Mouse (Mus musculus): ENCODE results near the gene Neurl3. TPM values are rescaled to one million over a fixed set of nuclear protein-coding genes. Genes with fewer than 3 reads are reported as not detected.

Neurl3 gene
- polyA plus RNA-seq, 1 experiment from 2014 or later = 24.4 TPM

DNA sequence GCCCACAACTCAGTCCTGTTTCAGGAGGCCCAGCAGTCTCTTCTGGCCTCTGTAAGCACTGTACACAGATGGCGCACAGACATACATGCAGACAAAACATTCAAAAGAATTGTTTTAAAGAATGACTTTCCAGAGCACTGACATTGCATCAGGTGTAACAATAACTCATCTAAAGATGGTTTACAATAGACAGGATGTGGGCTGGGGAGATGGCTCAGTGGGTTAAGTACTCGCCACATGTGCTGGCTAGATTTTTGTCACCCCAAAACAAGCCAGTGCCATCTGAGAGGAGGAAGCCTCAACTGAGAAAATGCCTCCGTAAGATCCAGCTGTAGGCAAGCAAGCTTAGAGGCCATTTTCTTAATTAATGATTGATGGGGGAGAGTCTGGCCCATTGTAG, 19.9 kb upstream of the Neurl3 start:
- no peak for ATAC-seq (ENCODE audit: low FRiP score, low TSS enrichment)
- Histone ChIP-seq H3K9me3 (ENCODE audit: control insufficient read depth, low read length) (no peaks in the 10 kb centered on the region), H3K4me2 (replicated peaks; ENCODE audit: low read depth) (no peak overlapping the region), H3K27me3 (ENCODE audit: control insufficient read depth, insufficient read depth, low read length) (no peaks in the 10 kb centered on the region; the same call in 1 of the 2 replicates), H3K9ac (ENCODE audit: low read length) (no peak overlapping the region), H3K4me3 (ENCODE audit: low read depth, low read length) (no peak overlapping the region), H3K4me1 (replicated peaks; ENCODE audit: control insufficient read depth, insufficient read depth) (no peaks in the 10 kb centered on the region), H3K36me3 (ENCODE audit: control insufficient read depth, insufficient read depth, low read length) (no peaks in the 10 kb centered on the region), H3K27ac (replicated peaks) (no peak overlapping the region)
- WGBS = 63% methylated on average over 3 of the region's 3 CpGs
- DNase-seq (ENCODE audit: low spot score) = no peak
- no peak for TF ChIP-seq CTCF (IDR thresholded peaks at IDR 0.05; ENCODE audit: low read depth)
- TF ChIP-seq EP300 (optimal IDR thresholded peaks at IDR 0.05) = no peak

GRCm38 (mm10) chr1:36293470-36293869, 19.0 kb upstream of the Neurl3 start:
- no peak for ATAC-seq (ENCODE audit: low FRiP score, low TSS enrichment)
- H3K27ac ChIP-seq (replicated peaks) = no peak overlapping the region
- H3K4me3 ChIP-seq (ENCODE audit: low read depth, low read length) = no peak overlapping the region
- H3K9ac ChIP-seq (ENCODE audit: low read length) = no peak overlapping the region
- H3K4me1 ChIP-seq (replicated peaks; ENCODE audit: control insufficient read depth, insufficient read depth) = no peaks in the 10 kb centered on the region
- H3K36me3 ChIP-seq (ENCODE audit: control insufficient read depth, insufficient read depth, low read length) = no peaks in the 10 kb centered on the region
- no peaks in the 10 kb centered on the region for H3K9me3 ChIP-seq (ENCODE audit: control insufficient read depth, low read length)
- no peak overlapping the region for H3K4me2 ChIP-seq (replicated peaks; ENCODE audit: low read depth)
- TF ChIP-seq CTCF (IDR thresholded peaks at IDR 0.05; ENCODE audit: low read depth) = no peak
- TF ChIP-seq EP300 (optimal IDR thresholded peaks at IDR 0.05) = no peak
- DNase-seq (ENCODE audit: low spot score) = no peak
- no peaks in the 10 kb centered on the region; the same call in 1 of the 2 replicates for H3K27me3 ChIP-seq (ENCODE audit: control insufficient read depth, insufficient read depth, low read length)
- WGBS = 89% methylated on average over 8 of the region's 8 CpGs

GRCm38 (mm10) chr1:36281849-36282248, 7.4 kb upstream of the Neurl3 start:
- ATAC-seq (ENCODE audit: low FRiP score, low TSS enrichment) (no peak), DNase-seq (ENCODE audit: low spot score) (no peak)
- Histone ChIP-seq H3K4me1 (replicated peaks; ENCODE audit: control insufficient read depth, insufficient read depth) (no peaks in the 10 kb centered on the region), H3K9me3 (ENCODE audit: control insufficient read depth, low read length) (no peaks in the 10 kb centered on the region), H3K9ac (ENCODE audit: low read length) (no peak overlapping the region), H3K36me3 (ENCODE audit: control insufficient read depth, insufficient read depth, low read length) (no peaks in the 10 kb centered on the region), H3K4me3 (ENCODE audit: low read depth, low read length) (no peak overlapping the region), H3K4me2 (replicated peaks; ENCODE audit: low read depth) (no peak overlapping the region), H3K27ac (replicated peaks) (no peak overlapping the region), H3K27me3 (ENCODE audit: control insufficient read depth, insufficient read depth, low read length) (no peaks in the 10 kb centered on the region)
- WGBS = 83% methylated on average over 6 of the region's 6 CpGs
- TF ChIP-seq EP300 (optimal IDR thresholded peaks at IDR 0.05) = no peak
- no peak for TF ChIP-seq CTCF (IDR thresholded peaks at IDR 0.05; ENCODE audit: low read depth)

GRCm38 (mm10) chr1:36280938-36281337, 6.5 kb upstream of the Neurl3 start:
- Histone ChIP-seq H3K9me3 (ENCODE audit: control insufficient read depth, low read length) (no peaks in the 10 kb centered on the region), H3K27me3 (ENCODE audit: control insufficient read depth, insufficient read depth, low read length) (no peaks in the 10 kb centered on the region), H3K4me3 (ENCODE audit: low read depth, low read length) (no peak overlapping the region), H3K9ac (ENCODE audit: low read length) (no peak overlapping the region), H3K27ac (replicated peaks) (no peak overlapping the region), H3K4me1 (replicated peaks; ENCODE audit: control insufficient read depth, insufficient read depth) (no peaks in the 10 kb centered on the region), H3K4me2 (replicated peaks; ENCODE audit: low read depth) (no peak overlapping the region), H3K36me3 (ENCODE audit: control insufficient read depth, insufficient read depth, low read length) (no peaks in the 10 kb centered on the region)
- TF ChIP-seq CTCF (IDR thresholded peaks at IDR 0.05; ENCODE audit: low read depth) (no peak), EP300 (optimal IDR thresholded peaks at IDR 0.05) (no peak)
- WGBS = 94% methylated on average over 3 of the region's 3 CpGs
- no peak for ATAC-seq (ENCODE audit: low FRiP score, low TSS enrichment)
- DNase-seq (ENCODE audit: low spot score) = no peak

GRCm38 (mm10) chr1:36279202-36279601, 4.7 kb upstream of the Neurl3 start:
- TF ChIP-seq EP300 (optimal IDR thresholded peaks at IDR 0.05) (no peak), CTCF (IDR thresholded peaks at IDR 0.05; ENCODE audit: low read depth) (peak; percentile 89)
- no peak overlapping the region for H3K4me2 ChIP-seq (replicated peaks; ENCODE audit: low read depth)
- no peak overlapping the region for H3K27ac ChIP-seq (replicated peaks)
- WGBS = 19% methylated on average over 3 of the region's 3 CpGs
- DNase-seq (ENCODE audit: low spot score) (peak; percentile 89), ATAC-seq (ENCODE audit: low FRiP score, low TSS enrichment) (peak; percentile 22; the same call in 1 of the 2 replicates)
- no peaks in the 10 kb centered on the region for H3K36me3 ChIP-seq (ENCODE audit: control insufficient read depth, insufficient read depth, low read length)
- no peak overlapping the region for H3K4me3 ChIP-seq (ENCODE audit: low read depth, low read length)
- H3K9ac ChIP-seq (ENCODE audit: low read length) = no peak overlapping the region
- H3K4me1 ChIP-seq (replicated peaks; ENCODE audit: control insufficient read depth, insufficient read depth) = peaks cover 3% of the 10 kb centered on the region; the same call in 1 of the 2 replicates
- no peaks in the 10 kb centered on the region for H3K27me3 ChIP-seq (ENCODE audit: control insufficient read depth, insufficient read depth, low read length)
- H3K9me3 ChIP-seq (ENCODE audit: control insufficient read depth, low read length) = no peaks in the 10 kb centered on the region

GRCm38 (mm10) chr1:36277267-36278060, 3.0 kb upstream of the Neurl3 start:
- Histone ChIP-seq H3K27me3 (ENCODE audit: control insufficient read depth, insufficient read depth, low read length) (no peaks in the 10 kb centered on the region), H3K9me3 (ENCODE audit: control insufficient read depth, low read length) (no peaks in the 10 kb centered on the region), H3K36me3 (ENCODE audit: control insufficient read depth, insufficient read depth, low read length) (no peaks in the 10 kb centered on the region), H3K4me2 (replicated peaks; ENCODE audit: low read depth) (no peak overlapping the region), H3K4me3 (ENCODE audit: low read depth, low read length) (no peak overlapping the region), H3K9ac (ENCODE audit: low read length) (no peak overlapping the region), H3K27ac (replicated peaks) (no peak overlapping the region), H3K4me1 (replicated peaks; ENCODE audit: control insufficient read depth, insufficient read depth) (peaks cover 3% of the 10 kb centered on the region; the same call in 1 of the 2 replicates)
- ATAC-seq (ENCODE audit: low FRiP score, low TSS enrichment) (no peak), DNase-seq (ENCODE audit: low spot score) (peak; percentile 86)
- 22% methylated on average over 7 of the region's 7 CpGs for WGBS
- no peak for TF ChIP-seq EP300 (optimal IDR thresholded peaks at IDR 0.05)
- TF ChIP-seq CTCF (IDR thresholded peaks at IDR 0.05; ENCODE audit: low read depth) = peak; percentile 90
